Mouse (Mus musculus): ENCODE results near the gene Mymx. TPM values are rescaled to one million over a fixed set of nuclear protein-coding genes. Genes with fewer than 3 reads are reported as not detected.
A peak's percentile ranks its signal among the peaks of the same experiment; 100 is the strongest.

The Mymx gene
- polyA plus RNA-seq, 1 experiment from 2014 or later = 0.41 TPM

DNA sequence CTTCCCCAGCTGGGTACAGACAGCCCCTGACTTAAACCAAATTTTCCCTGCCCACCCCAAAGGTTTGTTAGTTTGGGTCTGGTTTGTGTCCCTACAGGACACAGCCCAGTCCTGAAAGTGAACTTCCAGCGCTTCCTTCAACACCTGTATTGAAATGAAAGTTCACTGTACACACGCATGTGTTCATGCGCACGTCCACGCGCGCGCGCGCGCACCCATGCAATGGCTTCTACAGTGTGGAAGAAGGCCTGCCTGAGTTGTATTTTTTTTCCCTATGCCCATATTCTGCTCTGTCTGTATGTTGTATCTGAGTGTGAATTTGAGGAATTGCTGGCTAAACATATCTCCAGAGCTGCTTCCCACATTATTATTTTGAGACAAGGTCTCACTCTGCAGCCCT is 36.8 kb downstream of the Mymx start:
- Histone ChIP-seq H3K4me2 (peak overlapping the region; percentile 83), H3K27ac (no peak overlapping the region), H3K4me3 (peak overlapping the region; percentile 96), H3K4me1 (peaks cover 33% of the 10 kb centered on the region), H3K9ac (0 out of 2 replicates have a peak overlapping the region, but pooled peaks have one; percentile 97), H3K9me3 (no peaks in the 10 kb centered on the region), H3K27me3 (no peaks in the 10 kb centered on the region), H3K36me3 (peaks cover 45% of the 10 kb centered on the region)
- 90% methylated on average over 11 of the region's 11 CpGs for WGBS
- ATAC-seq (ENCODE audit: borderline replicate concordance, extremely low read depth, low FRiP score, low TSS enrichment) = no peak

DNA sequence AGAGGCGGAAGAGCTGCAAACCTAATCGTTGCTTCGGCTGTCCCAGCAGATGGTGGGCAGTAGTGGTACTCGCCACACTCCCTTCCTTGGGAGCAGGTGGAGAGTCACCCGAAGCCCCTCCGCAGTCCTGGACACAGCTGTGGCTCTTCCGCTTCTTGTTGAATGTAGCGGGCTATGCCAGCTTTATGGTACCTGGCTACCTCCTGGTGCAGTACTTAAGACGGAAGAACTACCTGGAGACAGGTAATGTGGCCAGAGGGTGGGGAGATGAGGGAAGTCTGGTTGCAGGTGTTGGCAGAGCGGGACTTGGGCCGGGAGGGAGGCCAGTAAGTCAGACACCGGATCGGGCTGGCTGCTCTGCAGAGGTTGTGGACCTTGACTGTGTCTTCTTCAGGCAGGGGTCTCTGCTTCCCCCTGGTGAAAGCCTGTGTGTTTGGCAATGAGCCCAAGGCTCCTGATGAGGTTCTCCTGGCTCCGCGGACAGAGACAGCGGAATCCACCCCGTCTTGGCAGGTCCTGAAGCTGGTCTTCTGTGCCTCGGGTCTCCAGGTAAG is 37.3 kb downstream of the Mymx start:
- 6% methylated on average over 18 of the region's 18 CpGs for WGBS
- H3K36me3 ChIP-seq = peaks cover 40% of the 10 kb centered on the region
- H3K9ac ChIP-seq = peak overlapping the region; percentile 97
- no peaks in the 10 kb centered on the region for H3K9me3 ChIP-seq
- peak overlapping the region; percentile 82 for H3K27ac ChIP-seq
- ATAC-seq (ENCODE audit: borderline replicate concordance, extremely low read depth, low FRiP score, low TSS enrichment) = no peak
- no peaks in the 10 kb centered on the region for H3K27me3 ChIP-seq
- peak overlapping the region; percentile 96 for H3K4me3 ChIP-seq
- H3K4me2 ChIP-seq = peak overlapping the region; percentile 83
- peaks cover 28% of the 10 kb centered on the region for H3K4me1 ChIP-seq

DNA sequence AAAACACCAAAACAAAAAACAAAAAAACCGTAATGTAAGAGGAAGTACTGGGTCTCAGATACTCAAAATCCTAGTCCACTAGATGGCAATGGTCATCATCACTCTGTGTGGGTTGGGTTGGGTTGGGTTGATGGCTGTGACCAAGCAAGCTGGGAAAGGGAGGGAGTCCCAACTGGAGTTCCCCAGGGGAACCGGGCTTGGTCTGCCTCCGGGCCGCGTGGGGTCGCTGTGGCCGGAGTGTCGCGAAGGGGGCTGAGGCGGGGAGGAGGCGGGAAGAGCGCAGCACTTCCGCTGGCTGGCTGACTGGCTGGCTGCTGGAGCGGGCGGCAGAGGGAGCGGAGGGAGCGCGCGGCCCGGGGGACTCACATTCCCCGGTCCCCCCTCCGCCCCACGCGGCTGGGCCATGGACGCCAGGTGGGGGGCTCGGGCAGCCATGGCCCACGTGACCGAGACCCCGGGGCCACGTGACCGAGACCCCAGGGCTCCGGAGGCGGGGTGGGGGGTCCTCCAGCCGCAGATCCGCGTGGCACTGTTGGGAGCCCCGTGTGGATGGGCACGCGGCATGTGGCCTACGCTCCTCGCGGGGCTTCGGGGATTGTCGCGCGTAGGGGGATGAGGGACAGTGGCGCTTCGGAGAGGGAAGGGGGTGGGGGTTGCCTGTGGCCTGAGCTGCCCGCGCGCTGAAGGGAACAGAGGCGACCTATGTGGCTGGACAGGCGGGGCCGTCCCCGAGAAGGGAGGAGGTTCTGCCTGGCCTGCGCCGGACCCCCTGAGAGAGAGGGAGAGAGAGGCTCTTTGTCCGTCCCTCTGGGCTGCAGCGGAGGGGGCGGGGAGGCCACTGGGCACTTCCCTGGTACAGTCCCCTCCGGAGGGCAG is 38.0 kb downstream of the Mymx start, which contains the start of gene Slc35b2:
TSS of gene Slc35b2 (plus strand) at position 220 of the 876 bp plus-strand sequence.
- 2% methylated on average over 61 of the region's 61 CpGs for WGBS
- Histone ChIP-seq H3K36me3 (peaks cover 33% of the 10 kb centered on the region), H3K9me3 (no peaks in the 10 kb centered on the region)

DNA sequence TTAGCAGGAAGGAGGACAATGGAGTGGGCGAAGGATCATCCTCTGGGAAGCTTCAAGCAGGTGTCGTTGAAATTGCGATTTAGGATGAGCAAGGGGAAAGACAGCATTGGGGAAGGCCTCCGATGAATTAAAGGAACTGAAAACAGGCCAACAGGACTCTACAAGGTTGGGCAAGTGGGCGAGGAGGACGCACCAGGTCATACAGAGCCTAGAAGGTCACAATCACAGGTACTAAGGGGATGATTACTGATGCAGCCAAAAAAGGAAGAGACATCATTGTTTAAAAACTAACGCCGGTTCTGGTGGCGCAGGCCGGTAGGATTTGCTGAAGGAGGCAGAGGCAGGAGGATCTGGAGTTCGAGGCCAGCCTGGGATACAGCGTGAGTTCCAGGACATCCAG is 38.7 kb downstream of the Mymx start:
- Histone ChIP-seq H3K4me3 (peak overlapping the region; percentile 96), H3K27ac (no peak overlapping the region), H3K27me3 (no peaks in the 10 kb centered on the region), H3K4me2 (no peak overlapping the region), H3K9me3 (no peaks in the 10 kb centered on the region), H3K4me1 (peaks cover 21% of the 10 kb centered on the region), H3K9ac (no peak overlapping the region), H3K36me3 (peaks cover 26% of the 10 kb centered on the region)
- ATAC-seq (ENCODE audit: borderline replicate concordance, extremely low read depth, low FRiP score, low TSS enrichment) = no peak
- WGBS = 68% methylated on average over 12 of the region's 12 CpGs

More for the DNA sequence above, 38.0 kb downstream of the Mymx start, which contains the start of gene Slc35b2:
- Histone ChIP-seq H3K4me2 (peak within 1 kb of the TSS; percentile 83), H3K27ac (peak within 1 kb of the TSS; percentile 82), H3K4me1 (peaks cover 23% of the 10 kb centered on the region), H3K4me3 (peak within 1 kb of the TSS; percentile 96), H3K9ac (peak within 1 kb of the TSS; percentile 97), H3K27me3 (no peaks in the 10 kb centered on the region)
- ATAC-seq (ENCODE audit: borderline replicate concordance, extremely low read depth, low FRiP score, low TSS enrichment) = peak; percentile 89

DNA sequence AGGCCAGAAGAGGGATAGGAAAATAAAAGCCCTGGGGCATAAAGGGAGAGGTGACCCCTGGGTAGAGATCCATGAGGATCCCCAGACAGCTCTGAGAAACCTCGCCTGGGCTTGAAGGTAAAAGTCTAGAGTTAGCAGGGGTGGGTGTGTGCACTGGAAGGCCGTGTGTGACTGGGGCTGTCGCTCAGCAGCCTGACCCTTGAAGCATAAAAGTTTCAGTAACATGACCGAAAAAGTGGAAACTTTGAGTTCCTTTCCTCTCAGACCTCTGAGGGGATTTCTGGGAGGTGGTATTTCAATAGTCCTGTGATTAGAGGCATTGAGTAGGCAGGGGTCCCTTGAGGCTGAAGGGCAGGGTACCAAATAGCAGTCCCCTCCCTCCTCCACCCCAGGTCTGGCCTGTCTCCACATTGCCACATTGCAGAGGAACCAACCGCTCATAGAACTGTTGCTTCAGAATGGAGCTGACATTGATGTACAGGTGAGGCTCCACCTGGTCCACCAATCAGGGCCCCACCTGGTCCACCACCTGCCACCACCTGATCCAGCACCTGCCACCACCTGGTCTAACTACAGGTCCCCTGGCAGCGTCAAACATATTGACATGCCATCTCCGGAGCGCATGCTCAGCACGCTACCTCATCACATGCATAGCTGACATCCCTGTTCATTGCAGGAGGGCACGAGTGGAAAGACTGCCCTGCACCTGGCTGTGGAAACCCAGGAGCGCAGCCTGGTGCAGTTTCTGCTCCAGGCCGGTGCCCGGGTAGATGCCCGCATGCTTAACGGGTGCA is 42.0 kb downstream of the Mymx start:
- WGBS = 80% methylated on average over 15 of the region's 15 CpGs
- Histone ChIP-seq H3K9me3 (no peaks in the 10 kb centered on the region), H3K4me3 (no peak overlapping the region), H3K4me2 (no peak overlapping the region), H3K27ac (no peak overlapping the region), H3K36me3 (no peaks in the 10 kb centered on the region), H3K9ac (no peak overlapping the region), H3K4me1 (peaks cover 13% of the 10 kb centered on the region), H3K27me3 (peaks cover 17% of the 10 kb centered on the region)
- ATAC-seq (ENCODE audit: borderline replicate concordance, extremely low read depth, low FRiP score, low TSS enrichment) = no peak

DNA sequence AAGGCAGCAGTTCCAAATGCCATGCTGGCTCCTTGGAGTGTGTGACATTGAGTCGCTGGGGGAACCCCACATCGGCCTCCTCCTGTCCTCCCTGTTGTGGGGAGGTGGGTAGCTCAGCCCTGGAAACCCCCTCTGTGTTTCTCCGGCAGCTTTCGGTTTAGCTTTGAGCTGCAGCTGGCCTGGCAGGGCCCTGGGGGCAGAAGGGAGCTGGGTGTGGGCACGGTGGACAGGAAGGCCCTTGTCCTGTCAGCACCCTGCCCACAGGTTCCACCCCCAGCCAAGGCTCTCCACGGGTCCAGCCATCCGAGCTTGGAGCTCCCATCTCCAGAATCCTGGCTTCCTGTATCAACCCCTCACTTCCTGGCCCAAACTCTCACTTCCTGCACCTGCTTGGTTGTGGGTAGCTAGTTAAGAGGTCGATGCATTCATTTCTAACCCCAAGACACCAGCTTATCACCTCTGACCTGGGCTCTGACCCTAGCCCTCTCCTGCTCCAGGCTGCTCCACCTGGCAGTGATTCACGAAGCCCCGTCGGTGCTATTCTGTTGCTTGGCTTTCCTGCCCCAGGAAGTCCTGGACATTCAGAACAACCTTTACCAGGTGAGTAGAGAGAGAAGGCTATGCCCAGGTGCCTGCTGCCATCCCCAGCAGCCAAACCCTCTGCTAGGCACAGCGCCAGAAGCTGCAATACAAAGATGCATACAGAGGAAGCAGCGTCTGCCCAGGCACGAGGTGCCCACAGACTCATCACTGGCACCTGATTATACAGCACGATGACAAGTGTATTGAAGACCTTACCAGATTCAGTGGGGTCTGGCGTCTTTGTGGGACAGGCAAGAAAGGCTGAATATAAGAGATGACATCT is 43.7 kb downstream of the Mymx start:
- Histone ChIP-seq H3K4me1 (peaks cover 7% of the 10 kb centered on the region), H3K36me3 (no peaks in the 10 kb centered on the region), H3K9me3 (no peaks in the 10 kb centered on the region), H3K9ac (no peak overlapping the region), H3K4me2 (no peak overlapping the region), H3K27me3 (peaks cover 24% of the 10 kb centered on the region), H3K27ac (no peak overlapping the region), H3K4me3 (no peak overlapping the region)
- no peak for ATAC-seq (ENCODE audit: borderline replicate concordance, extremely low read depth, low FRiP score, low TSS enrichment)
- 56% methylated on average over 16 of the region's 16 CpGs for WGBS

DNA sequence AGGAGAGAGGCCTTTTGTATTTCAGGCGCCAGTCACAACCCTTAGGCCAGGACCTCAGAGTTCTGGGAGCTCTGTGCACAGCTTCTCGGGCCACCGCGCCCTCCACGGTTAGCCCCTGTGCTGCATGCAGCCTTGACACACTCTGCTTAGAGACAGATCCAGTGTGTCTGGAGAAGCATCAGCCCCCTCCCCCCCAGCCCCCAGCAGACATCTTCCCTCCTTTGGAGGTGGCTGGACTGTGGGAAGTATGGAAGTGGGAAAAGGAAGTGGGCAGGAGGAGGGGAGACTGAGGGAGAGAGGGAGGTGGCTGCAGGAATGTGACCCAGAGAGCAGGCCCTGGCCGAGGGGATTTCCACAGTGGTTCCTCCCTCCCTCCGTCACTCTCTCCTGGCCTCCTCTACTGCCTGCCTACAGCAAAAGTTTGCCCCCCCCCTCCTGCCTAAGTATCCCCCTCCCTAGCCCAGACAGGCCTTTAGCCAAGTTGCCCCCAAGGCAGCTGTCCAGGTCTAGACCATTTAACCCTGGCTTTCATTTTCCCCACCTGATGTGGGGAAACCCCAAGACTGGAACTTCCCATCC is 44.6 kb downstream of the Mymx start:
- H3K36me3 ChIP-seq = no peaks in the 10 kb centered on the region
- H3K27ac ChIP-seq = no peak overlapping the region
- no peak overlapping the region for H3K4me3 ChIP-seq
- H3K4me1 ChIP-seq = peaks cover 7% of the 10 kb centered on the region
- peak overlapping the region; percentile 94; the same call in 1 of the 2 replicates for H3K4me2 ChIP-seq
- no peak for ATAC-seq (ENCODE audit: borderline replicate concordance, extremely low read depth, low FRiP score, low TSS enrichment)
- H3K9me3 ChIP-seq = no peaks in the 10 kb centered on the region
- 56% methylated on average over 7 of the region's 7 CpGs for WGBS
- peaks cover 28% of the 10 kb centered on the region for H3K27me3 ChIP-seq
- no peak overlapping the region for H3K9ac ChIP-seq

DNA sequence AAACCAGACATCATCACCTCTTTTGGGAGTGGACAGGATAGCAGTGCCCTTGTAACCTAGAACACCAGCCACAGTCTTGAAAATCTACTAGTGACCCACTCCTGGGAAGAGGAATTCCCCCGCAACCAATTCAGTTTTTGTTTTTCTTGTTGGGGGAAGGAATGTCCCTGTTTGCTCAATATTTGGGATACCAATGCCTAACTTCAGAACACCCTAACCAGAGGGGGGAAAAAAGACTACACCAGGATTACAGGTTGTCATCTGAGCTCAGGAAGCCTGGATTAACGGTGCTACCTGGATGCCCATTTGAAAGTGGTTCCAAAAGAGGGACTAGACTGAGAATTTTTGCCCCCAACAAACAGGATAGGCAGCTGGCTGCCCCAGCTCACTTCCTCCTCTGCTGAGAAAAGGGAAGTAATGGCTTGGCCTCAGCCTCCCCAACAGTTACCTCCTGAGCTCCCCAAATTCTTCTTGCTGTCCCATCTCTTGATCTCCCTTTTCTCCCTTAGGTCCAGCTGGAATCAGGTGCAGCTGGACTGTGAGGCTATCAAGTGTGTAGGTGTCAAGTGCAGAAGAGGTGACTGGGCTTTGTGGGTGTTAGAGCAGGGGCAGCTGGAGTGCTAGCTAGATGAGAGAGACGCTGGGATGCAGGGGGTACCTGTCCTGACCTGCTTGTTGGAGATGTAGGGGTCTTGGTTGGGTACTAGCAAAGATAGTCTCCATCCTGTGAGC is 45.2 kb downstream of the Mymx start:
- no peak for ATAC-seq (ENCODE audit: borderline replicate concordance, extremely low read depth, low FRiP score, low TSS enrichment)
- H3K27me3 ChIP-seq = peaks cover 28% of the 10 kb centered on the region
- H3K27ac ChIP-seq = no peak overlapping the region
- H3K9me3 ChIP-seq = no peaks in the 10 kb centered on the region
- H3K36me3 ChIP-seq = no peaks in the 10 kb centered on the region
- H3K9ac ChIP-seq = no peak overlapping the region
- H3K4me1 ChIP-seq = peaks cover 10% of the 10 kb centered on the region
- H3K4me3 ChIP-seq = peak overlapping the region; percentile 55
- WGBS = 52% methylated on average over 3 of the region's 3 CpGs
- peak overlapping the region; percentile 94 for H3K4me2 ChIP-seq

DNA sequence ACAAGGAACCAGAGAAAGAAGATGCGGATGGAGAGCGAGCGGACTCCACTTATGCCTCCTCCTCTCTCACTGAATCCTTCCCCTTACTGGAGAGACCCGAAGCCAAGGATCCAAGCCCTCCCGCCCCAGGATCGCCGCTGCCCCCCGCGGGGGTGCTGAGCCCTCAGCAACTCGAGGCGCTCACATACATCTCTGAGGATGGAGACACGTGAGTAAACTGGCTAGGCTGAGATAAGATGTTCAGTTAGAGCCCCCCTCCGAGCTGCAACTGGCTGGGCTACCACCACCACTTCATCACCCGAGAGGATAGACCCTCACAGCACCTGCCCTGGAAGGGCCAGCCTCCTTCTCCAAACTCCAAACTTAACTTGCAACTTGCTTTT is 45.8 kb downstream of the Mymx start:
- H3K4me2 ChIP-seq = peak overlapping the region; percentile 94
- H3K9me3 ChIP-seq = no peaks in the 10 kb centered on the region
- peaks cover 32% of the 10 kb centered on the region for H3K27me3 ChIP-seq
- H3K27ac ChIP-seq = no peak overlapping the region
- no peaks in the 10 kb centered on the region for H3K36me3 ChIP-seq
- ATAC-seq (ENCODE audit: borderline replicate concordance, extremely low read depth, low FRiP score, low TSS enrichment) = no peak
- WGBS = 2% methylated on average over 14 of the region's 14 CpGs
- H3K4me3 ChIP-seq = peak overlapping the region; percentile 55
- peak overlapping the region; percentile 47 for H3K9ac ChIP-seq
- peaks cover 10% of the 10 kb centered on the region for H3K4me1 ChIP-seq

DNA sequence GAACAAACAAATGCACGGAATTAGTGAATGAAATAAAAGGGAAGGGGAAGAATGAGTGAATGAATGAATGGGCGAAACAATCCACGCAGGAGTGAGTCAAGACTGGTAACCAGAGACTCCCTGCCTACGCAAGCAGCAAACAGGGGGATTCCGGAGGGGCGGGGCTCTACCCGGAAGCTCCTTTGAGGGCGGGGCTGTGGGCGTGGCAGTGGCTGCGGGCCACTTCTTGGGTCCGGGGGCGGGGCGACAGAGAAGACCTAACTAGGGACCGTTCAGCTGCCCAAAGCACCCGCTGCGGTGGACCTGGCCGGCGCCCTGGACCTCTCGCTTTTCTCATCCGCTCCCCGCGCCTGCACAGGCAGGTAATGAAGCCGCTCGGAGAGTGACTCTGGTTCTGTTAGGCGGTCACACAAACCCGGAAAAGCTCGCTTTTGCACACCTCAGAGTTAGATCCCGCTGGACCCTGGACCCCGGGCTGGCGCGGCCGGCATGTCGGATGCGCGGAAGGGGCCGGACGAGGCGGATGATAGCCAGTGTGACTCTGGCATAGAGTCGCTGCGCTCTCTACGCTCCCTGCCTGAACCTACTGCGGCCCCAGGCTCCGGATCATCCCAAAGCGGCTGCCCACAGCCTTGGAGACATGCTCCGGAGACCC is 46.3 kb downstream of the Mymx start, which contains the start of gene Nfkbie:
TSS of gene Nfkbie (plus strand) at position 252 of the 655 bp plus-strand sequence.
- Histone ChIP-seq H3K9ac (peak within 1 kb of the TSS; percentile 47), H3K36me3 (no peaks in the 10 kb centered on the region), H3K4me3 (peak within 1 kb of the TSS; percentile 55), H3K4me2 (peak within 1 kb of the TSS; percentile 94), H3K9me3 (no peaks in the 10 kb centered on the region), H3K4me1 (peaks cover 10% of the 10 kb centered on the region), H3K27me3 (peaks cover 37% of the 10 kb centered on the region), H3K27ac (no peak within 1 kb of the TSS)
- ATAC-seq (ENCODE audit: borderline replicate concordance, extremely low read depth, low FRiP score, low TSS enrichment) = peak; percentile 73
- WGBS = 1% methylated on average over 45 of the region's 45 CpGs
